Mouse (Mus musculus) CH12.LX (cell line): ENCODE results near the gene Cpeb3. TPM values are rescaled to one million over a fixed set of nuclear protein-coding genes. Genes with fewer than 3 reads are reported as not detected.

Experiments used
- DNase-seq: peaks from one replicate; pipeline ENCODE4 v3.0.0-alpha.2; 2013; ENCODE audit errors: extremely low read depth
- H3K27ac ChIP-seq: 2 replicates; pipeline ENCODE4 v1.5.1; 2012; ENCODE audit warnings: low read depth, mild to moderate bottlenecking, control low read depth, moderate library complexity; ENCODE audit not compliant: insufficient read depth
- H3K27me3 ChIP-seq: replicated peaks from 2 replicates; pipeline ENCODE3; 2012; ENCODE audit warnings: inconsistent platforms
- H3K36me3 ChIP-seq, 2 experiments: replicated peaks in 1 of 2; 2 replicates each; pipeline versions ENCODE3 to v1.6.1; 2012; ENCODE audit warnings: inconsistent platforms in 1 of 2, low read length in 1 of 2, mild to moderate bottlenecking in 1 of 2, mixed read lengths in 1 of 2, moderate library complexity in 1 of 2; ENCODE audit not compliant: control insufficient read depth in 1 of 2, insufficient read depth in 1 of 2
- H3K4me1 ChIP-seq, 2 experiments: 2 replicates each; pipeline ENCODE4 v1.6.1; 2012; ENCODE audit warnings: inconsistent platforms in 1 of 2, moderate library complexity in 1 of 2; ENCODE audit not compliant: insufficient read depth in 2 of 2, control insufficient read depth in 1 of 2
- H3K4me2 ChIP-seq: 2 replicates; pipeline ENCODE4 v1.6.1; 2012; ENCODE audit warnings: low read depth, mild to moderate bottlenecking, control low read depth; ENCODE audit not compliant: poor library complexity, insufficient read depth, severe bottlenecking
- H3K4me3 ChIP-seq, 3 experiments: fragments of 150-350 bp in 1 of 3; sonication (generic) in 1 of 3; replicated peaks in 1 of 3; 2 replicates each; pipeline versions ENCODE3 to v1.5.1; 2011 to 2012; ENCODE audit warnings: low read depth in 2 of 3, low read length in 2 of 3, mild to moderate bottlenecking in 2 of 3, moderate library complexity in 2 of 3, control low read depth in 1 of 3, improper control_type of control experiment in 1 of 3, inconsistent platforms in 1 of 3, mixed read lengths in 1 of 3; ENCODE audit not compliant: poor library complexity in 1 of 3
- H3K79me2 ChIP-seq: replicated peaks from 2 replicates; pipeline ENCODE4 v1.6.1; 2012; ENCODE audit warnings: mild to moderate bottlenecking, moderate library complexity; ENCODE audit not compliant: control insufficient read depth, poor library complexity, insufficient read depth, severe bottlenecking; ENCODE audit errors: extremely low read depth
- H3K9ac ChIP-seq: 2 replicates; pipeline ENCODE4 v1.6.1; 2012; ENCODE audit warnings: low read depth, mild to moderate bottlenecking, control low read depth, moderate library complexity; ENCODE audit not compliant: insufficient read depth
- H3K9me3 ChIP-seq: replicated peaks from 2 replicates; pipeline ENCODE3; 2012; ENCODE audit warnings: low read length, inconsistent platforms, mixed read lengths
- BHLHE40 ChIP-seq: IDR thresholded peaks from 2 replicates; pipeline ENCODE4 v1.6.1; 2011; ENCODE audit warnings: mild to moderate bottlenecking, low read depth, low read length, improper control_type of control experiment
- CHD1 ChIP-seq: IDR thresholded peaks from 2 replicates; pipeline ENCODE4 v1.6.1; 2012; ENCODE audit warnings: low read depth, low read length, improper control_type of control experiment, inconsistent platforms
- CHD2 ChIP-seq: IDR thresholded peaks from 2 replicates; pipeline ENCODE4 v1.6.1; 2011; ENCODE audit warnings: low read length, improper control_type of control experiment
- CTCF ChIP-seq, 2 experiments: IDR thresholded peaks in 1 of 2; conservative IDR thresholded peaks in 1 of 2; 2 replicates each; pipeline ENCODE4 v1.5.1; 2011 to 2012; ENCODE audit warnings: low read depth in 2 of 2, low read length in 2 of 2, improper control_type of control experiment in 1 of 2, inconsistent platforms in 1 of 2, mild to moderate bottlenecking in 1 of 2, moderate library complexity in 1 of 2
- E2F4 ChIP-seq: IDR thresholded peaks from 2 replicates; pipeline ENCODE4 v1.6.1; 2011; ENCODE audit warnings: low read depth, low read length, improper control_type of control experiment; ENCODE audit not compliant: insufficient replicate concordance
- ELF1 ChIP-seq: IDR thresholded peaks from 2 replicates; pipeline ENCODE4 v1.6.1; 2014; ENCODE audit warnings: low read depth, mild to moderate bottlenecking, inconsistent platforms, low read length, improper control_type of control experiment
- EP300 ChIP-seq: IDR thresholded peaks from 2 replicates; pipeline ENCODE4 v1.6.1; 2011; ENCODE audit warnings: low read length, improper control_type of control experiment
- ETS1 ChIP-seq: conservative IDR thresholded peaks from 2 replicates; pipeline ENCODE4 v1.6.1; 2012; ENCODE audit warnings: low read depth, mild to moderate bottlenecking, inconsistent platforms, low read length, improper control_type of control experiment, moderate library complexity
- GABPA ChIP-seq: IDR thresholded peaks from 2 replicates; pipeline ENCODE4 v1.6.1; 2012; ENCODE audit warnings: low read depth, low read length, improper control_type of control experiment, inconsistent platforms; ENCODE audit not compliant: insufficient replicate concordance
- HCFC1 ChIP-seq: IDR thresholded peaks from 2 replicates; pipeline ENCODE4 v1.6.1; 2012; ENCODE audit warnings: low read depth, mild to moderate bottlenecking, inconsistent platforms, low read length, improper control_type of control experiment
- IRF4 ChIP-seq: IDR thresholded peaks from 2 replicates; pipeline ENCODE4 v1.6.1; 2014; ENCODE audit warnings: low read depth, mild to moderate bottlenecking, inconsistent platforms, low read length, improper control_type of control experiment
- JUN ChIP-seq: IDR thresholded peaks from 2 replicates; pipeline ENCODE4 v1.6.1; 2011; ENCODE audit warnings: low read depth, mild to moderate bottlenecking, low read length, improper control_type of control experiment, moderate library complexity; ENCODE audit not compliant: insufficient read depth
- JUND ChIP-seq: conservative IDR thresholded peaks from 2 replicates; pipeline ENCODE4 v1.6.1; 2011; ENCODE audit warnings: low read depth, low read length, improper control_type of control experiment
- KAT2A ChIP-seq: IDR thresholded peaks from 2 replicates; pipeline ENCODE4 v1.6.1; 2012; ENCODE audit warnings: low read length, improper control_type of control experiment, inconsistent platforms; ENCODE audit not compliant: insufficient replicate concordance
- MAX ChIP-seq: IDR thresholded peaks from 2 replicates; pipeline ENCODE4 v1.6.1; 2011; ENCODE audit warnings: low read length, improper control_type of control experiment
- MEF2A ChIP-seq: IDR thresholded peaks from 2 replicates; pipeline ENCODE4 v1.6.1; 2014; ENCODE audit warnings: low read depth, mild to moderate bottlenecking, inconsistent platforms, low read length, improper control_type of control experiment, borderline replicate concordance
- MXI1 ChIP-seq: IDR thresholded peaks from 2 replicates; pipeline ENCODE4 v1.6.1; 2011; ENCODE audit warnings: mild to moderate bottlenecking, low read depth, low read length, improper control_type of control experiment
- MYC ChIP-seq: IDR thresholded peaks from 2 replicates; pipeline ENCODE4 v1.6.1; 2011; ENCODE audit warnings: low read depth, mild to moderate bottlenecking, improper control_type of control experiment, low read length
- NRF1 ChIP-seq: IDR thresholded peaks from 2 replicates; pipeline ENCODE4 v1.6.1; 2014; ENCODE audit warnings: low read depth, mild to moderate bottlenecking, inconsistent platforms, low read length, improper control_type of control experiment, moderate library complexity
- POLR2A ChIP-seq: IDR thresholded peaks from 2 replicates; pipeline ENCODE4 v1.6.1; 2011; ENCODE audit warnings: low read depth, mild to moderate bottlenecking, improper control_type of control experiment, low read length
- RAD21 ChIP-seq: IDR thresholded peaks from 2 replicates; pipeline ENCODE4 v1.6.1; 2011; ENCODE audit warnings: low read depth, mild to moderate bottlenecking, low read length, improper control_type of control experiment, moderate library complexity
- RCOR1 ChIP-seq: conservative IDR thresholded peaks from 2 replicates; pipeline ENCODE4 v1.6.1; 2012; ENCODE audit warnings: low read depth, mild to moderate bottlenecking, inconsistent platforms, low read length, improper control_type of control experiment
- SMC3 ChIP-seq: IDR thresholded peaks from 2 replicates; pipeline ENCODE4 v1.6.1; 2011; ENCODE audit warnings: low read depth, low read length, improper control_type of control experiment
- TCF12 ChIP-seq: IDR thresholded peaks from 2 replicates; pipeline ENCODE4 v1.6.1; 2014; ENCODE audit warnings: low read depth, mild to moderate bottlenecking, inconsistent platforms, low read length, improper control_type of control experiment
- USF1 ChIP-seq: IDR thresholded peaks from 2 replicates; pipeline ENCODE4 v1.6.1; 2014; ENCODE audit warnings: low read depth, mild to moderate bottlenecking, inconsistent platforms, low read length, improper control_type of control experiment
- USF2 ChIP-seq: conservative IDR thresholded peaks from 2 replicates; pipeline ENCODE4 v1.6.1; 2011; ENCODE audit warnings: low read depth, low read length, improper control_type of control experiment
- ZKSCAN1 ChIP-seq: IDR thresholded peaks from 2 replicates; pipeline ENCODE4 v1.6.1; 2012; ENCODE audit warnings: low read depth, inconsistent platforms, low read length, improper control_type of control experiment, borderline replicate concordance
- ZMIZ1 ChIP-seq: IDR thresholded peaks from 2 replicates; pipeline ENCODE4 v1.6.1; 2012; ENCODE audit warnings: low read depth, mild to moderate bottlenecking, inconsistent platforms, low read length, improper control_type of control experiment
- dilution Hi-C: fragments of 300-500 bp; cut with MboI; formaldehyde crosslinking; loops from 2 replicates; pipeline ENCODE4 v1.14.3; 2020; ENCODE audit warnings: low sequenced_read_pairs; ENCODE audit not compliant: extremely low pct_unique_long_range_greater_than_20kb, extremely low pct_ligation_motif_present
- in situ Hi-C: fragments of 300-500 bp; cut with MboI; formaldehyde crosslinking; loops from 3 replicates; pipeline ENCODE4 v1.14.3; 2019; ENCODE audit warnings: low sequenced_read_pairs, low pct_ligation_motif_present, low pct_unique_long_range_greater_than_20kb, mixed read lengths
- polyA plus RNA-seq: library from polyadenylated mRNA; unstranded; fragments of >175 nt; gene quantifications from 2 replicates; pipeline ENCODE4 v1.2.1, GENCODE M21; 2012; ENCODE audit warnings: low read depth; ENCODE audit not compliant: insufficient read length
- total RNA-seq, 2 experiments: library from RNA; depleted of rRNA; stranded (reverse); fragments of 300-350 nt in 1 of 2; fragments of >200 nt in 1 of 2; gene quantifications; 2 replicates each; pipeline ENCODE4 v1.2.3; 2012 to 2014

Cpeb3 gene
- total and polyA plus RNA-seq, 3 experiments: 1.5 to 3.1 (median 1.5) TPM

GRCm38 (mm10) chr19:37076116-37076515, 132.3 kb downstream of the Cpeb3 start:
- dilution Hi-C loops: no loop called here
- no peaks in the 10 kb centered on the region for H3K79me2 ChIP-seq
- DNase-seq: no peak
- TF ChIP-seq USF1 (no peak), ZKSCAN1 (no peak), IRF4 (no peak), MYC (no peak), USF2 (no peak), BHLHE40 (no peak), RCOR1 (no peak), HCFC1 (no peak), ELF1 (no peak), NRF1 (no peak), E2F4 (no peak), EP300 (no peak), JUND (no peak), KAT2A (no peak), MEF2A (no peak), ETS1 (no peak), POLR2A (no peak), GABPA (no peak), CTCF (conservative IDR thresholded peaks at IDR 0.05 in 1 of 2, IDR thresholded peaks at IDR 0.05 in 1 of 2; ENCODE audit: low read depth in 2 of 2, low read length in 2 of 2) (no peak), MXI1 (no peak)
- H3K9me3 ChIP-seq: no peaks in the 10 kb centered on the region
- H3K27me3 ChIP-seq: no peaks in the 10 kb centered on the region
- no peak overlapping the region for H3K27ac ChIP-seq
- no peak overlapping the region for H3K4me3 ChIP-seq
- peaks cover 3% of the 10 kb centered on the region in 2 experiments for H3K36me3 ChIP-seq
- no peak overlapping the region for H3K9ac ChIP-seq
- H3K4me1 ChIP-seq: peaks cover 3 to 20% of the 10 kb centered on the region in 2 experiments; a peak in 3 of 4 replicates
- H3K4me2 ChIP-seq: no peak overlapping the region
- in situ Hi-C loops: no loop called here

- no peak for TF ChIP-seq ETS1
- TF ChIP-seq ZMIZ1: no peak
- TF ChIP-seq HCFC1: no peak
- TF ChIP-seq TCF12: no peak
- TF ChIP-seq BHLHE40: no peak
- no peak for TF ChIP-seq RAD21
- TF ChIP-seq SMC3: no peak
- TF ChIP-seq MYC: no peak
- no peak for TF ChIP-seq CHD1
- TF ChIP-seq CHD2: no peak
- no peak for TF ChIP-seq JUND
- no peak for TF ChIP-seq NRF1
- TF ChIP-seq JUN: no peak
- TF ChIP-seq EP300: no peak
- no peak for TF ChIP-seq MAX
- no peak for TF ChIP-seq RCOR1
- TF ChIP-seq KAT2A: no peak
- Histone ChIP-seq H3K79me2 (no peaks in the 10 kb centered on the region), H3K4me2 (no peak overlapping the region), H3K9me3 (no peaks in the 10 kb centered on the region), H3K27ac (no peak overlapping the region), H3K4me3 (no peak overlapping the region), H3K9ac (no peak overlapping the region), H3K4me1 (peaks cover 3 to 20% of the 10 kb centered on the region in 2 experiments; a peak in 3 of 4 replicates), H3K36me3 (peaks cover 3% of the 10 kb centered on the region in 2 experiments), H3K27me3 (no peaks in the 10 kb centered on the region)
- dilution Hi-C loops (no loop called here), in situ Hi-C loops (no loop called here)
- DNase-seq: no peak
Measured at GRCm38 (mm10) chr19:37075690-37076089, 132.7 kb downstream of the Cpeb3 start.
